Mouse (Mus musculus): ENCODE results near the gene App. TPM values are rescaled to one million over a fixed set of nuclear protein-coding genes. Genes with fewer than 3 reads are reported as not detected.

App gene
- polyA plus RNA-seq, 1 experiment = 390 TPM

DNA sequence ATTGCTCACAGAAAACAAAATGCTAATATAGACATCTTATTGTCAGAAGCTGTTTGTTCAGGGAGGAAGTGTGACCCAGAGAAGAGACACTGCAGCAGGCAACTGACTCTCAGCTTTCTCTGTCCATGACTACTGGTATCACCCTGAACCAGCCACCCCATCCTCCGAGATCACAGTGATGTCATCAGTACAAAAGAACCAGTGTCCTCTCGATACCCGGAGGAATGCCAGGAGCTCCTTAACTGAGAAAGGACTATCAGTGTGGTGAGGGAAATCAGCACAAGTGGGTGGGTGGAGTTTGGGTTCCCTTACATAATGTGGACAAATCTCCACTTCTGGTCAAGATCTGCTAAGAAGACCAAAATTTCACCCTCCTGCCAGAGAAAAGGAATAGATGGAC is 150.5 kb downstream of the App start:
- Histone ChIP-seq H3K4me3 (ENCODE audit: insufficient read depth, low read length) (no peak overlapping the region), H3K27ac (ENCODE audit: insufficient read depth, low read depth, low read length) (no peak overlapping the region), H3K4me1 (ENCODE audit: control insufficient read depth, insufficient read depth, low read length) (no peaks in the 10 kb centered on the region)
- no peak for TF ChIP-seq POLR2A (IDR thresholded peaks at IDR 0.05; ENCODE audit: borderline replicate concordance, low read depth, low read length)
- no peak for TF ChIP-seq CTCF (IDR thresholded peaks at IDR 0.05; ENCODE audit: low read depth, low read length)

DNA sequence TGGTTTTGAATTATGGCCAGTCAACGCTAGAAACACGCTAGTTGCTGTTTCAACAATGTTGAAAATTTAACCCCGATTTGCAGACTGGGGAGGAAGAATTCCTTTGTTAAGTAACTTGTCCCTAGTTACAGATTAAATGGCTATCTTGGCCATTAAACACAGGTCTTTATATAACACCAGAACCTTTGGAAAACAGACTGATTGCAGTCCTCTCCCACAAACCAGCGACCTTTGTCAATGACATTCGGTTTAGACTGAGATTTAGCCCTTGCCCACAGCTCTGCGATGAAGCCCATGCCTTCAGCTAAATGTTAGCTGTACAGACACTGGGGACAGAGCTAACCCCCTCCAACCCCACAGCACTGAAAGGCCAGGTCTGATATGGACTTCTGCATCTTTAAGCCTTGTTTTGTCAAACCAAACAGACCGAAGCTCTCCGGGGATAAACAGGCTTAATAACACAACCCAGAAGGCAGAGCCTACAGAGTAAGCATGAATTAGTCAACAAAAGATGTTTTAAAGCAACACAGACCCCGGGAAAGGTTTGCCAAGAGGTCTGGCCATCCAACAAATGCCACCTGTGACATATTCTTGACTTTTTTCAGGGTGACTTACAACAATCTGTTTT is 152.8 kb downstream of the App start:
- no peak overlapping the region for H3K4me3 ChIP-seq (ENCODE audit: insufficient read depth, low read length)
- TF ChIP-seq POLR2A (IDR thresholded peaks at IDR 0.05; ENCODE audit: borderline replicate concordance, low read depth, low read length) (no peak), CTCF (IDR thresholded peaks at IDR 0.05; ENCODE audit: low read depth, low read length) (no peak)
- H3K4me1 ChIP-seq (ENCODE audit: control insufficient read depth, insufficient read depth, low read length) = no peaks in the 10 kb centered on the region
- H3K27ac ChIP-seq (ENCODE audit: insufficient read depth, low read depth, low read length) = no peak overlapping the region

DNA sequence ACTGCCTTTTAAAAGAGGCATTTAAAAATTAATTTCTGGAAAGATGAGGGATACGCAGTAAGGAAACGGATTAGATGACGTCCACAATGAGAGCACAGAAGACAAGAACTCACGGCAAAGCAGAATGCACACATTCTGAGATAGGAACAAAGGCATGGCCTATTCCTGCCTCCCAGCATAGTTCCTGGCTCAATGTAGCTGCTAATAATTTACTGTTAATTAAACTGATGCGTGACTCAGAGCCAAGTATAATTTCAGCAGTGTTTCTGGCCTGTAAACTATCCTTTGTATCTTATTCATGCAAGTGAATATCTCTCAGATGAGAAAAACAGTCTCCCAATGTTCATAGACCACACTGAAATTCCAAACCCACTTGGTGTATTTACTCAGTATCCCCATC is 154.3 kb downstream of the App start:
- Histone ChIP-seq H3K4me1 (ENCODE audit: control insufficient read depth, insufficient read depth, low read length) (no peaks in the 10 kb centered on the region), H3K4me3 (ENCODE audit: insufficient read depth, low read length) (no peak overlapping the region)

DNA sequence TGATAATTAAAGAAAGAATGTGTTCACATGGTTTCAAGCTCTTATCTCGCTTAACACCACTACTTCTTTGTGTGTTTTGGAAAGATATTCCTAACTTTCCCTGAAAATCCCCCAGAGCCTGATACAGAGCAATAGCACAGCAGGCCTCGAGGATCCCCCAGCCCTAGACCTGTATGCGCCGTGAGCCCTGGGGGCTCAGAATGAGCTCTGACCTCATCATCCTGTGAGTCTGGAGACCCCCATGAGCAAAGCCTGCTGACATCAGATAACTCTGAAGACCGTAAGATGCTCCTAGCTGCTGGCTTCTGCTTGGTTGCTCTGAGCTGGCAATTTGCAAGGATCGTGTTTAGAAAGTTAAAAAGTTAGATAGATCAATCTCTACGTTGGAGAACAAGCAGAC is 155.7 kb downstream of the App start:
- Histone ChIP-seq H3K27ac (ENCODE audit: insufficient read depth, low read depth, low read length) (no peak overlapping the region), H3K4me3 (ENCODE audit: insufficient read depth, low read length) (no peak overlapping the region), H3K4me1 (ENCODE audit: control insufficient read depth, insufficient read depth, low read length) (no peaks in the 10 kb centered on the region)
- no peak for TF ChIP-seq CTCF (IDR thresholded peaks at IDR 0.05; ENCODE audit: low read depth, low read length)
- no peak for TF ChIP-seq POLR2A (IDR thresholded peaks at IDR 0.05; ENCODE audit: borderline replicate concordance, low read depth, low read length)

More for the DNA sequence above, 154.3 kb downstream of the App start:
- no peak overlapping the region for H3K27ac ChIP-seq (ENCODE audit: insufficient read depth, low read depth, low read length)
- TF ChIP-seq POLR2A (IDR thresholded peaks at IDR 0.05; ENCODE audit: borderline replicate concordance, low read depth, low read length) (no peak), CTCF (IDR thresholded peaks at IDR 0.05; ENCODE audit: low read depth, low read length) (no peak)

DNA sequence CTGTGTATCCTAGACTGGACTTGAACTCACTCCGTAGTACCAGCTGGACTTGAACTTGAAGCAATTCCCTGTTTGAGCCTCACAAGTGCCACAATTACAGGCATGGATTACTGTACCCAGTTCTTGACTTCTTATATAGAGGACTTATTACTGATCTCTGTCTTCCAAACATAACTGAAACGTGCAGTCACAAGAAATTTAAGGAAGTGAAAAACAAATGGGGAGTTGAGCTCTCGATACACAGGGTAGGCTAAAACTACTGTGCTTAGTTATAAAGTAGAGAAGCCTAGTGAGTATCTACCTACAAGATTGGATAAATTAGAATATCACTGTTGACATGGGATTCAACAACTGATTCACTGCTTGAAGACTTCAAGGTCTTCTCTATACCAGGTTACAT is 160.9 kb downstream of the App start:
- Histone ChIP-seq H3K27ac (ENCODE audit: insufficient read depth, low read depth, low read length) (no peak overlapping the region), H3K4me1 (ENCODE audit: control insufficient read depth, insufficient read depth, low read length) (no peaks in the 10 kb centered on the region), H3K4me3 (ENCODE audit: insufficient read depth, low read length) (no peak overlapping the region)
- TF ChIP-seq POLR2A (IDR thresholded peaks at IDR 0.05; ENCODE audit: borderline replicate concordance, low read depth, low read length) (no peak), CTCF (IDR thresholded peaks at IDR 0.05; ENCODE audit: low read depth, low read length) (no peak)

GRCm38 (mm10) chr16:85012172-85012571 is 161.4 kb downstream of the App start:
- Histone ChIP-seq H3K4me1 (ENCODE audit: control insufficient read depth, insufficient read depth, low read length) (no peaks in the 10 kb centered on the region), H3K4me3 (ENCODE audit: insufficient read depth, low read length) (no peak overlapping the region), H3K27ac (ENCODE audit: insufficient read depth, low read depth, low read length) (no peak overlapping the region)
- TF ChIP-seq CTCF (IDR thresholded peaks at IDR 0.05; ENCODE audit: low read depth, low read length) (no peak), POLR2A (IDR thresholded peaks at IDR 0.05; ENCODE audit: borderline replicate concordance, low read depth, low read length) (no peak)

DNA sequence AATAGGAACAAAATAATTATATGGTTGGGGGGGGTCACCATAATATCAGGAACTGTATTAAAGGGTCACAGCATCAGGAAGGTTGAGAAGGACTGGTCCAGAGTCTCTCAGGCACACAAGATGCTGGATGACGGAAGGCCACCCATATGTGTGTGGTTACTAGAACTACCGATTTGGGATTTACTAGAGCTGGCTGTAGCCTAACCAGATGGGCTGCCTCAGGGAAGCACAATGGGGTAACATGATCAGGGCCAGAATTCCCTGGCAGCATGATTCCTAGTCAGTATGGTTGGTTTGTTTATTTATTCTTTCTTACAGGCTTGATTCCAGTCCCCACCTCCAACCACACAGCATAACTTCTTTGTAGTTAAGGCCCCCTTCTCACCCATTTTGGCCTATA is 162.9 kb downstream of the App start:
- TF ChIP-seq POLR2A (IDR thresholded peaks at IDR 0.05; ENCODE audit: borderline replicate concordance, low read depth, low read length) (no peak), CTCF (IDR thresholded peaks at IDR 0.05; ENCODE audit: low read depth, low read length) (no peak)
- H3K4me3 ChIP-seq (ENCODE audit: insufficient read depth, low read length) = no peak overlapping the region
- no peaks in the 10 kb centered on the region for H3K4me1 ChIP-seq (ENCODE audit: control insufficient read depth, insufficient read depth, low read length)
- H3K27ac ChIP-seq (ENCODE audit: insufficient read depth, low read depth, low read length) = no peak overlapping the region

DNA sequence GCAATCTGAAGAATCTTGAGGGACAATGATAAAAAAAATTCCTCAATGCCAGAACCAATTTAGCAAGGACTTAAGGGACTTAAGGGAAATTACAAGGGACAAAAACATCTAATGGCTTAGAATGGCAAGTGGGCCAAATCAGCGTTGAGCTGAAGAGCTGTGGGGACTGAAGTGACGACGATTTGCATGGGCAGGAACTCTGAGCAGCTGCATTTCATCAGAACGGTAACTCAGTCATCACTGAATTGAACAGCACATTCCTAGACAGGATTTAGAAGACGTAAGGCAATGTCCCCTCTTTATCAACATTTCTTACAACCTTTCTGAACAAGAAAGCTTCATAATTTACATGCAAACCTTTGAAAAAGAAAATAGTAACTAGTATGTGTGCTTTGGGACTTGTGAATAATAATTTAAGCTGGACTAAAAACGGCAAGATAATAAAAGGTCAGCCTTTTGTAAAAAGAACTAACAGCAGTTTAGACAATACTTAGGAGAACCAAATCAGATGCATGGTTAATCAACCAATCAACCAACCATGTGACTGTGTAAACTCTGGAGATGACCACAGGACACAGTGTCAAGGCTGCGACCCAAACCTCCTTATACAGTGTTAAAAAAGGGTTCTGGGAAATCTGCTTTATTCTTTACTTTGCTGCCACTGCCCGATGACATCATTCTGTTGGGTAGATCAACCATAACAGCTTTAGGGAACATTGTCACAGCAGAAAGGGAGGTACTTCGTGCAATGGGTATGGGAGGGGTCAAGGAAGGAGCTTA is 164.5 kb downstream of the App start:
- no peak overlapping the region for H3K27ac ChIP-seq (ENCODE audit: insufficient read depth, low read depth, low read length)

DNA sequence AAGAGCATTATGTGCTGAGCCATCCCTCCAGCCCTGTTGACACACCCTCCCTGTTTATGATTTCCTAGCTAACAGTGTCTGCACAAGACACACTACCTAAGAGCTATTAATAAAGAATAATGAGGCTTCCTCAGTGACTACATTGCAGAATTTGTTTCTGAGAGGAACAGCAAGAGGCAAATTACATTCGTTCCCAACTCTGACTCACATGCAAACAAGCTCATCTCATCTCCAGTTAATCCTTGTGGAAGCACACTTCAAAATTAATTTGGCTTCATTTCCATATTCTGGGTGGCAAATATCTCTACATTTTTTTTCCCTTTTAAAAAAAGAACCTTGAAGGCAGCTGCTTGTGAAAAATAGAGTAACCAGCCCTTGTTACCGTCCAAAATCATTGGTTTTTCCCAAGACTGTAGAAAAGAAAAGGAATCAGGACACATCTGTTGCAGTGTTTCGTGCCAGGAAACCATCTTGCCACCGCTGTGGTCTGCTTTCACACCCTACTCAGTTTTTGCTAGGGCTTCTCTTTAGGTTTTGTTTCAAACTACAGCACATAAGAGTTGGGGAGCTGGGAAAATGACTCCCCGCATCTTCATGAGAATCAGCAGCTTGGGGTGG is 171.5 kb downstream of the App start:
- no peaks in the 10 kb centered on the region for H3K4me1 ChIP-seq (ENCODE audit: control insufficient read depth, insufficient read depth, low read length)
- TF ChIP-seq CTCF (IDR thresholded peaks at IDR 0.05; ENCODE audit: low read depth, low read length) = no peak
- no peak for TF ChIP-seq POLR2A (IDR thresholded peaks at IDR 0.05; ENCODE audit: borderline replicate concordance, low read depth, low read length)
- H3K4me3 ChIP-seq (ENCODE audit: insufficient read depth, low read length) = no peak overlapping the region
- no peak overlapping the region for H3K27ac ChIP-seq (ENCODE audit: insufficient read depth, low read depth, low read length)

More for the DNA sequence above, 164.5 kb downstream of the App start:
- Histone ChIP-seq H3K4me1 (ENCODE audit: control insufficient read depth, insufficient read depth, low read length) (no peaks in the 10 kb centered on the region), H3K4me3 (ENCODE audit: insufficient read depth, low read length) (no peak overlapping the region)
- TF ChIP-seq POLR2A (IDR thresholded peaks at IDR 0.05; ENCODE audit: borderline replicate concordance, low read depth, low read length) (no peak), CTCF (IDR thresholded peaks at IDR 0.05; ENCODE audit: low read depth, low read length) (no peak)

DNA sequence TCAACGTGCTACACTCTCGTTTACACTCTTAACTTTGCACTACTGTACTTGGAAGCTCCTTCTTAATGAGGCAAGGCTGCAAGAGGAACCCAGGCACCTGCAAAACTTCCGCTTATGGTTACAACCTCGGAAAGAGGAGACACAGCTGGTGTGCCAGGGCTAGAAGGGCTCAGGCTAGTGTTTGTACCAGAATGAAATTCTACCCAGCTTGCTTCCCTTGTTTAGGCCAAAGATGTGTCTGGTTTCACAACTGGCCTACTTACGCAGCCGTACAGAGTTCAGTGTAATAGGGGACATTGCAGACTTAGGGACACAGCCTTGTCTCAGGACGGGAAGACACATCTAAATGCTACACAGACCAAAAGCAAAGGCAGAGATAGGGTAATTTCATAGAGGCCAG is 173.3 kb downstream of the App start:
- no peak overlapping the region for H3K4me3 ChIP-seq (ENCODE audit: insufficient read depth, low read length)
- no peaks in the 10 kb centered on the region for H3K4me1 ChIP-seq (ENCODE audit: control insufficient read depth, insufficient read depth, low read length)
- H3K27ac ChIP-seq (ENCODE audit: insufficient read depth, low read depth, low read length) = no peak overlapping the region
- TF ChIP-seq CTCF (IDR thresholded peaks at IDR 0.05; ENCODE audit: low read depth, low read length) = no peak
- no peak for TF ChIP-seq POLR2A (IDR thresholded peaks at IDR 0.05; ENCODE audit: borderline replicate concordance, low read depth, low read length)

Data from bone marrow macrophage, adult 2 months (primary cell).